Mouse (Mus musculus) heart, adult 10 weeks (tissue): ENCODE results near the gene Slc25a33. TPM values are rescaled to one million over a fixed set of nuclear protein-coding genes. Genes with fewer than 3 reads are reported as not detected.

Source experiments
- polyA plus RNA-seq: library from polyadenylated mRNA; stranded (reverse); fragments of 350-450 nt; fragmentation: Illumina TruSeq; extraction: RNeasy Lipid Tissue Mini Kit (QIAGEN cat#74804); gene quantifications from one replicate; pipeline ENCODE4 v1.2.3, GENCODE M21; 2014; ENCODE audit warnings: low read depth, low replicate concordance

The Slc25a33 gene
- 17.3 TPM for polyA plus RNA-seq

GRCm38 (mm10) chr4:149774094-149774470 is at the start of gene Slc25a33:
Slc25a33 (minus strand) TSS chr4:149774277.

GRCm38 (mm10) chr4:149737383-149738324 is 36.4 kb downstream of the Slc25a33 start, which contains the start of gene Tmem201:
Tmem201 (minus strand) TSS chr4:149738044.

GRCm38 (mm10) chr4:149702210-149702979 is 71.7 kb downstream of the Slc25a33 start, which contains the start of gene Pik3cd:
Pik3cd (minus strand) TSS chr4:149702571.

Other genes with a start within 250 kb of the Slc25a33 start
- 48.0 TPM for gene Clstn1, start 187.8 kb downstream of the Slc25a33 start, polyA plus RNA-seq
- 2.7 TPM for gene Pik3cd, start 71.7 kb downstream of the Slc25a33 start, polyA plus RNA-seq
- 72.0 TPM for gene Tmem201, start 36.2 kb downstream of the Slc25a33 start, polyA plus RNA-seq
- gene Spsb1, start 180.8 kb upstream of the Slc25a33 start, polyA plus RNA-seq, result 30.6 TPM
- 24.8 TPM for gene H6pd, start 234.7 kb upstream of the Slc25a33 start, polyA plus RNA-seq